Mouse (Mus musculus) hindbrain, embryonic 10.5 days (tissue): Measurements from ENCODE around the gene Polr2f. TPM values are rescaled to one million over a fixed set of nuclear protein-coding genes. Genes with fewer than 3 reads are reported as not detected.

Source experiments
- DNase-seq: peaks from one replicate; pipeline ENCODE4 v3.0.0-alpha.2; 2017; ENCODE audit warnings: low spot score
- H3K27ac ChIP-seq: fragments of 300-500 bp; sonication (generic); 2 replicates; pipeline ENCODE4 v1.5.1; 2016; ENCODE audit warnings: mild to moderate bottlenecking, moderate library complexity
- H3K27me3 ChIP-seq: fragments of 300-500 bp; sonication (generic); 2 replicates; pipeline ENCODE4 v1.6.1; 2016; ENCODE audit warnings: mild to moderate bottlenecking; ENCODE audit not compliant: poor library complexity, insufficient read depth, severe bottlenecking
- H3K36me3 ChIP-seq: fragments of 300-500 bp; sonication (generic); 2 replicates; pipeline ENCODE4 v1.6.1; 2016; ENCODE audit warnings: mild to moderate bottlenecking, moderate library complexity
- H3K4me1 ChIP-seq: fragments of 300-500 bp; sonication (generic); replicated peaks from 2 replicates; pipeline ENCODE4 v1.6.1; 2016; ENCODE audit warnings: mild to moderate bottlenecking
- H3K4me3 ChIP-seq: fragments of 300-500 bp; sonication (generic); 2 replicates; pipeline ENCODE4 v1.5.1; 2016; ENCODE audit warnings: mild to moderate bottlenecking, moderate library complexity
- H3K9me3 ChIP-seq: fragments of 300-500 bp; sonication (generic); 2 replicates; pipeline ENCODE4 v1.6.1; 2016; ENCODE audit warnings: mild to moderate bottlenecking, moderate library complexity
- WGBS: fragments of 180-500 bp; shearing (Covaris S2); methylation state at CpG from one replicate; pipeline ENCODE4 v1.1.7; 2016; 5-methylcytosine and 5-hydroxymethylcytosine counted together
- polyA plus RNA-seq: library from polyadenylated mRNA; unstranded; fragments of >200 nt; fragmentation: Nextera tagmentation; extraction: Ambion mirVana; gene quantifications from 2 replicates; pipeline ENCODE4 v1.2.1, GENCODE M21; 2016

Gene Polr2f
- polyA plus RNA-seq, 1 experiment from 2014 or later = 383 TPM

DNA sequence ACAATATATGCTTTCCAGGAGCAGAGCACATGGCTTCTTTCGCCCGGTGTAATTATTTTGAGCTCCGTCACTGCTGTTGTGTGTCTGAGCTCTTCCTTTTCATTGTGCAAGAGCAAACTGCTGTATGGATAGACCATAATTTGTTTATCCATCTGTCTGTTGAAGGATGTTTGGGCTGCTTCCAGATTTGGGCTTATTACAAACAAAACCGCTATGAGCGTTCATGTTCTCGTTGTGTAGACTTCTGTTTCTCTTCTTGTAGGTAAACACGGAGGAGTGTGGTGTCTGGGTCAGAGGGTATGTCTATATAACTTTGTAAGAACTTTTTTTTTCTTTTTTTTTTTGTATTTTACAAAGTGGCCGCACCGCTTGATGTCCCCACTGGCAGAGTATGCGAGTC lies 44.4 kb downstream of the Polr2f start:
- Histone ChIP-seq H3K9me3 (no peaks in the 10 kb centered on the region), H3K27ac (no peak overlapping the region), H3K4me3 (no peak overlapping the region), H3K36me3 (no peaks in the 10 kb centered on the region), H3K4me1 (0 out of 2 replicates have a peak, but pooled peaks cover 7% of the 10 kb centered on the region), H3K27me3 (no peaks in the 10 kb centered on the region)
- DNase-seq = no peak
- 91% methylated on average over 10 of the region's 10 CpGs for WGBS

DNA sequence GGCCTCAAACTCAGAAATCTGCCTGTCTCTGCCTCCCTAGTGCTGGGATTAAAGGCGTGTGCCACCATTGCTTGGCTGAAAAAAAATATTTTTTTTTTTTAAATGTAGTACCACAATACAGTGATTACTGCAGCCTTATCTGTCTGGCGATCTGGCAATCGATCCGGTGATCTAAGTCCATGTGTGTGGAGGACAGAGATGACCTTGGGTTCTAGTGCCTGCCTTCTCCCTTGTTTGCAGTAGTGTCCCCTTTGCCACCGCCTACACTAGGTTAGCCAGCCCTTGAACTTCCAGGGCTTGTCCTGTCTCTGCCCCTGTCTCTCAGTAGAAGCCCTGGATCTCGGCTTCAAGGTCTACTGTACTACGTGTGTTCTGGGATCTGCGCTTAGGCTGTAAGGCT lies 47.0 kb downstream of the Polr2f start:
- Histone ChIP-seq H3K27me3 (no peaks in the 10 kb centered on the region), H3K4me1 (peaks cover 15% of the 10 kb centered on the region), H3K9me3 (peaks cover 3% of the 10 kb centered on the region; the same call in 1 of the 2 replicates), H3K4me3 (no peak overlapping the region), H3K27ac (no peak overlapping the region), H3K36me3 (no peaks in the 10 kb centered on the region)
- WGBS = 93% methylated on average over 8 of the region's 8 CpGs
- no peak for DNase-seq

DNA sequence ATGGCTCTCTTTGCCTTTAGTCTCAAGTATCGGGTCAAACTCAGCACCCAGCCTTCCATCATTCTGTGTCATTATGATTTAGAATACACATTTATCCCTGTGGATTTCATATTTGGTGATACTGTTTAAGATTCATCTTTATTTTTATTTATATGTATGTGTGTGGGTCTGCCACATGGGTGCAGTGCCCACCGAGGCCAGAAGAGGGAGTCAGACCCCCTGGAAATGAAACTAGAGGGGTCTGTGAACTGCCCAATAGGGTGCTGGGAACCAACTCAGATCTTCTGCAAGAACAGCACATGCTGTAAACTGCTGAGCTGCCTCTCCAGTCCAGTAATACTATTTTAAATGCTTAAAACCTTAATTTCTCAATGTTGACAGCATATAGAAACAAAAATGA lies 50.6 kb downstream of the Polr2f start:
- Histone ChIP-seq H3K27me3 (peaks cover 13% of the 10 kb centered on the region), H3K9me3 (peaks cover 3% of the 10 kb centered on the region; the same call in 1 of the 2 replicates), H3K27ac (no peak overlapping the region), H3K4me1 (peaks cover 44% of the 10 kb centered on the region), H3K4me3 (no peak overlapping the region), H3K36me3 (no peaks in the 10 kb centered on the region)
- no peak for DNase-seq
- WGBS = 92% methylated on average over 2 of the region's 2 CpGs

DNA sequence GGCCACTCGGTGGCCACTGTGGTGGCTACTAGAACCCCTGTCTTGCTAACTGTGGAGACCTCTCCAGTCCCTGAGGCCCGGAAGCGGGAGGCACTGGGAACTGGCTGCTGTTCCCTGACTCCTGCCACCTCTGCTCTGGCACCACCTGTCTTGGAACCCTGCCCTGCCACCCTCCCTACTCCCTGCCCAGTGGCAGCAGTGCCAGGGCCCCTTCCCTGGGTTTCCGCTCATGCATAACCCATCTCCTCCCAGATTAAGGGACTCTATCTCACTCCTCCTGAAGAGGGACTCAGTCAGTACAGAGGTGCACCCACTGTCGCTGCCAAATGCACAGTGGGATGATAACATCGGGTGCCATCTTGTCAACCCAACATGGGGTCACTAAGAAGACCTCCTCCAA lies 51.6 kb downstream of the Polr2f start:
- H3K4me1 ChIP-seq = peaks cover 48% of the 10 kb centered on the region
- H3K27me3 ChIP-seq = peaks cover 13% of the 10 kb centered on the region
- no peak for DNase-seq
- H3K9me3 ChIP-seq = peaks cover 3% of the 10 kb centered on the region; the same call in 1 of the 2 replicates
- no peaks in the 10 kb centered on the region for H3K36me3 ChIP-seq
- WGBS = 81% methylated on average over 6 of the region's 6 CpGs
- H3K27ac ChIP-seq = peak overlapping the region; percentile 89
- no peak overlapping the region for H3K4me3 ChIP-seq

DNA sequence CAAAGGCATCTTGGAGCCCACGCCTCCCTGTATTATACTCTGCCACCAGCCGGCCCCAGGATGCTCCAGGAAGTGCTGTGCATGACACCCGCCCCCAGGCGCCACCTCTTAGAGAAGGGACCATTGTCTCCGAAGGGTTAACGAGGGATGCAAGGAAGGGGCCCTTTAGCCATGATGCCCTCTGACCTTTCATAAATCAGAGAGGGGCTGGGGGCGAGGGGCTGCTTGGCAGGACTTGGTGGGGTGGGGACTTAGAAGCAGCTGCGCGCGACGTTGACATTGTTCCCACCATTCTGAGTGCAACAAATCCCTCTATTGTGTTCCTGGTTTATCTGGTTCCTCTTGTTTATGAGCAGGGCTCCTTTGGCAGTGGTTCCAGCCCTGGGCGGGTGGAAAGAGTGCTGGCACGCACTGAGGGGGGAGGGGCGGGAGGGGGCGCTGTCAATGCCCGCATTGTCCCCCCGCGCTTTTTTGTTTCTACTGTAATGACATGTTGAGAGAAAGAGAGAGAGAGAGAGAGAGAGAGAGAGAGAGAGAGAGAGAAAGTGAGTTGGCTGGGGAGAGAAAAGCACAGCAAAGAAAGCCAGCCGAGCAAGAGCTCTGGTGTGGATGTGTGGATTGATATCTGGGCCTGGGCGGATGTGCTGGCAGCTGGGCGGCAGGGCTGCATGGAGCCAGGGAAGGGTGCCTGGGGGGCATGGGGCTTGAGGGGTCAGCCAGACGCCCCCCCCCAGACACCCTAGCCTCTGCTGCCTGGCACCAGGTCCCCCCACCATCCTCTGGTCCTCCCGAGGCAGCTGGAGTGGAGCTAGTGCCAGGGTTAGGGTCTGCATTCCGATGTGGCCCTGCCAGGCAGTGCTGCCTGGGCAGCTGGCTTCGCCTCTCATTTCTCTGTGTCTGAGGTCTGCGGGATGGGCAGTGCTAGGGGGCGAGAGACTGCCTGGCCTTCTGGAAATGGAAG lies 52.4 kb downstream of the Polr2f start:
- WGBS = 29% methylated on average over 27 of the region's 27 CpGs
- H3K4me1 ChIP-seq = peaks cover 48% of the 10 kb centered on the region
- peak overlapping the region; percentile 38 for H3K4me3 ChIP-seq

DNA sequence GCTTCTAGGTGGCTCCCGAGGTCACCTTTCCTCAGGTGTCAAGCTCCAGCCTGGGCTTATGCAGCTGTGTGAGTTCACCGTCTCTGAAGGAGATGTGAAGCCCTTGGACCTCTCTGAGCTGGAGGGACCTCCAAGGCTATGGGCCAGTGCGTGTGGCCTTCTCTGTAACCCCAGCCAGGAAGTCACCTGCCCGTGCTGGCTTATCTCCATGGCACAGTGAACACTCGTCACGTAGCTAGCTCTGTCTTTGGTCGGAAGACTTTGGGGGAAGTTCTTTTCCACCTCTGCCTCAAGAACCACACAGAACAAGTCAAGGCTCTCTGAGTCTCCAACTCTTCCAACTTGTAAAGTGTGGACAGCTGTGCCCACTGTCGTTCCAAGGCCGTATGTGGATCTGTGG lies 53.2 kb downstream of the Polr2f start:
- H3K27ac ChIP-seq = peak overlapping the region; percentile 89
- peaks cover 52% of the 10 kb centered on the region for H3K4me1 ChIP-seq
- H3K36me3 ChIP-seq = no peaks in the 10 kb centered on the region
- peaks cover 18% of the 10 kb centered on the region for H3K27me3 ChIP-seq
- 83% methylated on average over 9 of the region's 9 CpGs for WGBS
- H3K4me3 ChIP-seq = no peak overlapping the region
- no peak for DNase-seq
- peaks cover 3% of the 10 kb centered on the region; the same call in 1 of the 2 replicates for H3K9me3 ChIP-seq

More for the DNA sequence above, 52.4 kb downstream of the Polr2f start:
- DNase-seq = peak; percentile 70
- peak overlapping the region; percentile 89 for H3K27ac ChIP-seq
- no peaks in the 10 kb centered on the region for H3K36me3 ChIP-seq
- peaks cover 3% of the 10 kb centered on the region; the same call in 1 of the 2 replicates for H3K9me3 ChIP-seq
- peaks cover 18% of the 10 kb centered on the region for H3K27me3 ChIP-seq

DNA sequence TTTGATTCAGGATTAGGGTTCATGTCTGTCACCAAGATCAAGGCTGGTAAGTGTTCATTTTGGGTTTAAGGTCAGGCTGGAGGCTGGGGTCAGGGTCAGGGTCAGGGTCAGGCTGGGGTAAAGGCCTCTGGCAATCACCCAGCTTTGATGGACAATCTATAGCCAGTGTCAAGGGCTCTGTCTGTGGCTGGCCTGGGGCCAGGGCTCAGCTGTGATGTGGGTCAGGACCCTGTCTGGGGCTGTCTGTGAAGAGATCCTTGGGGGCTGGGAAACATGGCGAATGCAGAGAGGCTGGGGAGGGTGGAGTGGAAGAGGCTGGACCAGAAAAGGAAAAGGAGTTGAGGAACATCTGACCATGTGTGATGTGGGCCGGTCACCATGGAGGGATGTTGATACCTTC lies 54.1 kb downstream of the Polr2f start:
- peaks cover 52% of the 10 kb centered on the region for H3K4me1 ChIP-seq
- no peak overlapping the region for H3K4me3 ChIP-seq
- 0 out of 2 replicates have a peak overlapping the region, but pooled peaks have one; percentile 9 for H3K27ac ChIP-seq
- H3K9me3 ChIP-seq = peaks cover 3% of the 10 kb centered on the region; the same call in 1 of the 2 replicates
- WGBS = 61% methylated on average over 2 of the region's 2 CpGs
- H3K36me3 ChIP-seq = no peaks in the 10 kb centered on the region
- peak; percentile 49 for DNase-seq
- H3K27me3 ChIP-seq = peaks cover 18% of the 10 kb centered on the region

DNA sequence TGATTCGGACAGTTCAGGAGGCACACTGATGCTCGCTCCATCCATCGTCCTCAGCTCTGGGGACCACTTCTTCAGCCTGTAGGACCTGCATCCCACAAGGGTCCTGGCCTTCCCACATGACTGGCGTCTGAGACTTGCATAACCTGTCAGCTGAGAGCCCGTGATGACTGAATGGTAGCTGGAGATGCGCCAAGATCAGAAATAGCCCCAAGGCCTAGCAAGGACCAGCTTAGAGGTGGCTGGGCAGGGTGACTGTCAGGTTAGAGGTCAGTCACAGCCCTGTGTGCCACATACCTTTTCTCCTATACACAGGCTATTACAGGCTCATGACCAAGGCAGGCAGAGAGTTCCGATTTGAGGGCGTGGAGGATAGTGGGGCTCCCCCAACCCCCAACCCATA lies 54.7 kb downstream of the Polr2f start:
- Histone ChIP-seq H3K36me3 (no peaks in the 10 kb centered on the region), H3K4me1 (peaks cover 53% of the 10 kb centered on the region), H3K9me3 (peaks cover 3% of the 10 kb centered on the region; the same call in 1 of the 2 replicates), H3K4me3 (no peak overlapping the region), H3K27ac (0 out of 2 replicates have a peak overlapping the region, but pooled peaks have one; percentile 9), H3K27me3 (peaks cover 18% of the 10 kb centered on the region)
- no peak for DNase-seq
- 89% methylated on average over 8 of the region's 8 CpGs for WGBS

DNA sequence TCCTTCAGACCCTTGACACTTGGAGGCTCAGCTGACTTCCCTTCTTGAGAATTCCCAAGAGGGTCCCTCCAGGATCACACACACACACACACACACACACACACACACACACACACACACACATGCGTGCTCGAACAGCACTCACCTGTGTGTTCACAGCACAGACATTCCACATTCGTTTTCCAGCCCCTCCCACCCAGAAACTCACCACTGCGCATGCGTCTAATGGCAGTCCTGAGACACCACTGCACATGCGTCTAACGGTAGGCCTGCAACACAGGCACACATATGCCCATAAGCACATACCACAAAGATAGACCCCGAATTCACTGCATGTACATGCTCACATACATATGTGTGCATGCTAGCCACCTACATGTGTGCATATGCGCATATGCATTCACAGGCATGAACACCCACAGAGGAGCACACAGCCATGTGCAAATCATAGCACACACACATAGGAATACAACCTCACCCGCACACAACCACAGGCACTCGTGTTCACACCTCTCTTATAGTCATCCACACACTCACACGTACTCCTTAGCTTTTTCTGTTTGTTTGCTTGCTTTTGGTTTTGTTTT lies 58.7 kb downstream of the Polr2f start:
- no peaks in the 10 kb centered on the region for H3K9me3 ChIP-seq
- 93% methylated on average over 12 of the region's 12 CpGs for WGBS
- peak overlapping the region; percentile 45; the same call in 1 of the 2 replicates for H3K27ac ChIP-seq
- no peak for DNase-seq
- H3K36me3 ChIP-seq = no peaks in the 10 kb centered on the region
- peaks cover 57% of the 10 kb centered on the region for H3K4me1 ChIP-seq
- H3K4me3 ChIP-seq = no peak overlapping the region
- peaks cover 15% of the 10 kb centered on the region; the same call in 1 of the 2 replicates for H3K27me3 ChIP-seq

Other genes with a start within 250 kb of the Polr2f start
- 0.29 and 0.38 TPM in 2 replicates for gene Gm49510, start 241.3 kb upstream of the Polr2f start, polyA plus RNA-seq
- gene Sh3bp1, start 241.2 kb upstream of the Polr2f start, polyA plus RNA-seq = 23.8 and 24.7 TPM in 2 replicates
- gene Pdxp, start 227.1 kb upstream of the Polr2f start, polyA plus RNA-seq = 29.5 and 33.9 TPM in 2 replicates
- 305 and 403 TPM in 2 replicates for gene Lgals1, start 214.3 kb upstream of the Polr2f start, polyA plus RNA-seq
- gene Nol12, start 206.1 kb upstream of the Polr2f start, polyA plus RNA-seq = 64.1 and 68.0 TPM in 2 replicates
- gene Triobp, start 193.3 kb upstream of the Polr2f start, polyA plus RNA-seq = 45.8 and 48.0 TPM in 2 replicates
- 447 and 561 TPM in 2 replicates for gene H1f0, start 112.6 kb upstream of the Polr2f start, polyA plus RNA-seq
- gene Galr3, start 99.1 kb upstream of the Polr2f start, polyA plus RNA-seq = not detected in 2 replicates
- 65.9 and 78.2 TPM in 2 replicates for gene Ankrd54, start 78.1 kb upstream of the Polr2f start, polyA plus RNA-seq
- gene Eif3l, start 65.8 kb upstream of the Polr2f start, polyA plus RNA-seq = 238 and 262 TPM in 2 replicates
- gene Micall1, start 32.1 kb upstream of the Polr2f start, polyA plus RNA-seq = 7.0 and 8.8 TPM in 2 replicates
- 9.8 and 16.1 TPM in 2 replicates for gene 1700088E04Rik, start 244 bp downstream of the Polr2f start, polyA plus RNA-seq
- gene Sox10, start 24.2 kb downstream of the Polr2f start, polyA plus RNA-seq = 9.2 and 28.1 TPM in 2 replicates
- 45.0 and 47.8 TPM in 2 replicates for gene Pick1, start 88.2 kb downstream of the Polr2f start, polyA plus RNA-seq
- gene Gm49486, start 88.4 kb downstream of the Polr2f start, polyA plus RNA-seq = 0.14 and 0.21 TPM in 2 replicates
- 0.14 and 0.26 TPM in 2 replicates for gene Slc16a8, start 113.8 kb downstream of the Polr2f start, polyA plus RNA-seq
- 1.7 and 2.0 TPM in 2 replicates for gene Baiap2l2, start 144.5 kb downstream of the Polr2f start, polyA plus RNA-seq
- gene Pla2g6, start 187.4 kb downstream of the Polr2f start, polyA plus RNA-seq = 24.2 and 25.3 TPM in 2 replicates
- gene Maff, start 205.6 kb downstream of the Polr2f start, polyA plus RNA-seq = 0.97 and 1.1 TPM in 2 replicates